Mouse (Mus musculus) lung, adult 2 months (tissue): ENCODE measurements around the gene Snai3.

ENCODE experiments used
- CTCF ChIP-seq: fragments of 200-500 bp; IDR thresholded peaks from 2 replicates; pipeline ENCODE4 v1.5.1; 2011; ENCODE audit warnings: mild to moderate bottlenecking, low read length, control low read depth; ENCODE audit not compliant: insufficient read depth
- POLR2A ChIP-seq: fragments of 200-500 bp; IDR thresholded peaks from 2 replicates; pipeline ENCODE4 v1.6.1; 2011; ENCODE audit warnings: low read depth, mild to moderate bottlenecking, control low read depth, low read length, borderline replicate concordance; ENCODE audit errors: extremely low read depth

DNA sequence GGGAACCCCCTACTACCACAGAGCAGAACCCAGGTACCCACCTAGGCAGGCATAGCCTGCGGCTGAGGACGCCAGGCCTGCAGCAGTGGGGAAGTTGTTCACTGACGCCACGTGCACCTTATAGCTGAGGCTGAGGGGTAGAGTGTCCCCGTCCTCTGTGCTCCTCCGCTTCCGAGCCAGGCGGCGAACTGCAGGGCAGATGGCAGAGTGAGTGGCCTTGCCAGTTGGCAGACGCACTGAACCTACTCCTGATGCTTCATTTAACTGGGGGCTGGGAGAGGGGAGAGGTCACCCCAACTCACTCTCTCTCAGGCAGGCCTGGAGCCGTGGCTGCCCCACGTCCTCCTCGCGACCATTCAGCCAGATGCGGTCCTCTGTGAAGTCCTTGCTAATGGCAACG lies 21.2 kb downstream of the Snai3 start:
- TF ChIP-seq CTCF (no peak), POLR2A (no peak)
